Mouse (Mus musculus): Measurements from ENCODE around the gene Vamp3. TPM values are rescaled to one million over a fixed set of nuclear protein-coding genes. Genes with fewer than 3 reads are reported as not detected.

Vamp3 gene
- polyA plus RNA-seq, 1 experiment from 2014 or later, result 122 TPM

DNA sequence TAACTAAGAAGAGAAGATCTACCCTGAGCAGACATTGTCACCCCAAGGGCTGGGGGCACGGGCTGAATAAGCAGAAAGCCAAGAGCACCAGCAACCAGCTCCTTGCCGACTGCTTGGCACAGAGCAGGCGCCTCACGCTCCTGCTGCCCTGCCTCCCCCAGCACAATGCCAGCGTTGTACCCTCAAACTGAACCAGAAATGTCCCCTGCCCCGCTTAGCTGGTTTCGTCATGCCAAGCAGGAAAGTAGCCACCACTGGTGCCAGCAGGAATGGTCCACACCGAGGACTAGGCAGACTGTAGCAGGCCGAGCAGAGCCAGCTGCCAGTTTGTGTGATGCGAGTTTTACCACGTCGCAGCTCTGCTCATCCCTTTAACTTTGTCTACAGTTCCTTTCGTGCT is 24.2 kb upstream of the Vamp3 start:
- no peak for DNase-seq (ENCODE audit: low spot score)
- H3K4me3 ChIP-seq (ENCODE audit: low read depth, low read length), result no peak overlapping the region
- no peaks in the 10 kb centered on the region for H3K4me1 ChIP-seq (ENCODE audit: insufficient read depth, low read depth, low read length)
- no peaks in the 10 kb centered on the region for H3K9me3 ChIP-seq (ENCODE audit: low read length)
- H3K27me3 ChIP-seq (replicated peaks; ENCODE audit: insufficient read depth, low read length), result no peaks in the 10 kb centered on the region
- 87% methylated on average over 13 of the region's 13 CpGs for WGBS
- no peak overlapping the region for H3K27ac ChIP-seq (ENCODE audit: low read length)
- H3K9ac ChIP-seq (replicated peaks; ENCODE audit: low read depth), result no peak overlapping the region
- no peak for ATAC-seq
- TF ChIP-seq EP300 (IDR thresholded peaks at IDR 0.05) (no peak), CTCF (IDR thresholded peaks at IDR 0.05) (no peak)
- H3K36me3 ChIP-seq (ENCODE audit: insufficient read depth, low read length), result no peaks in the 10 kb centered on the region
- H3K4me2 ChIP-seq (replicated peaks; ENCODE audit: low read depth, low read length), result no peak overlapping the region

DNA sequence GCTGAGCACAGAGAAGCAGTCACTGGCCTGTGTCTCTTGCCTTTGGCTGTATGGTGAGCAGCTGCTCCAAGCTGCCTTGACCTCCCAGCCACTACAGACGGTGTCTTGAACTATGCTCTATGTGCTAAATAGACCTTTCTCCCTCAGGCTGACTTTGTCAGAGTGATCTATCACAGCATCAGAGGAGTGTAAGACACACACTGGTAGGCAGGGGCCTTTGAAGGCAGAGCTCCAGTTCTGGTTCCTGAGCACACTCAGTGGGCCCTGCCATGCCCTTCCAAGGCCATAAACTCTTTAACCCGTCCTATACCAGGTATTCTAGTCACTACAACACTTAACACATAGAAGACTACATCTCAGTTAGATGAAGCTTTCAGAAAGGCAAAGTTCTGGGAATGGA is 23.6 kb upstream of the Vamp3 start:
- WGBS, result 76% methylated on average over 2 of the region's 2 CpGs
- ATAC-seq (no peak), DNase-seq (ENCODE audit: low spot score) (no peak)
- no peak overlapping the region for H3K4me2 ChIP-seq (replicated peaks; ENCODE audit: low read depth, low read length)
- H3K9ac ChIP-seq (replicated peaks; ENCODE audit: low read depth), result no peak overlapping the region
- H3K9me3 ChIP-seq (ENCODE audit: low read length), result no peaks in the 10 kb centered on the region
- no peaks in the 10 kb centered on the region for H3K36me3 ChIP-seq (ENCODE audit: insufficient read depth, low read length)
- H3K4me1 ChIP-seq (ENCODE audit: insufficient read depth, low read depth, low read length), result no peaks in the 10 kb centered on the region
- H3K27ac ChIP-seq (ENCODE audit: low read length), result no peak overlapping the region
- no peaks in the 10 kb centered on the region for H3K27me3 ChIP-seq (replicated peaks; ENCODE audit: insufficient read depth, low read length)
- TF ChIP-seq EP300 (IDR thresholded peaks at IDR 0.05) (no peak), CTCF (IDR thresholded peaks at IDR 0.05) (no peak)
- no peak overlapping the region for H3K4me3 ChIP-seq (ENCODE audit: low read depth, low read length)

DNA sequence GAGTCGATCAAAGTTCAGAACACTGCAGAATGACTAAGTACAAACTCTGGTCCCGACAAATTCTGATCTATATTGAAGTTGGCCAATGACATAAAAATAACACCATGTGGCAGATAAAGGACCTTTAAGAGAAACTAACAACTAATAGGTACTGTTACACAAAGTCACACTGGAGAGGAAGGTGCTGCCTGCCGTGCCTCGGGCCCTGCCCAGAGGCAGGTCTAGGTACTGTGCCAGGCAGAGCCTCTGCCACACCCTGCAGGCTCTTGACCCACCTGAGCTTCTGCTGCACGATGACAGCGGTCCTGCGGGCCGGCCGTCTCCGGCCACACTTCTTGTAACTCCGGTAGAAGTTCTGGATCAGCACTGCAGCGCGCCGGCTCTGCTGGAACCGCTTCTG is 17.1 kb upstream of the Vamp3 start:
- no peak overlapping the region for H3K27ac ChIP-seq (ENCODE audit: low read length)
- H3K9me3 ChIP-seq (ENCODE audit: low read length), result no peaks in the 10 kb centered on the region
- WGBS, result 87% methylated on average over 15 of the region's 15 CpGs
- no peak for ATAC-seq
- no peak for TF ChIP-seq EP300 (IDR thresholded peaks at IDR 0.05)
- TF ChIP-seq CTCF (IDR thresholded peaks at IDR 0.05), result no peak
- no peaks in the 10 kb centered on the region for H3K36me3 ChIP-seq (ENCODE audit: insufficient read depth, low read length)
- DNase-seq (ENCODE audit: low spot score), result no peak
- no peaks in the 10 kb centered on the region for H3K4me1 ChIP-seq (ENCODE audit: insufficient read depth, low read depth, low read length)
- no peak overlapping the region for H3K9ac ChIP-seq (replicated peaks; ENCODE audit: low read depth)
- no peak overlapping the region for H3K4me3 ChIP-seq (ENCODE audit: low read depth, low read length)
- H3K27me3 ChIP-seq (replicated peaks; ENCODE audit: insufficient read depth, low read length), result no peaks in the 10 kb centered on the region
- H3K4me2 ChIP-seq (replicated peaks; ENCODE audit: low read depth, low read length), result no peak overlapping the region

DNA sequence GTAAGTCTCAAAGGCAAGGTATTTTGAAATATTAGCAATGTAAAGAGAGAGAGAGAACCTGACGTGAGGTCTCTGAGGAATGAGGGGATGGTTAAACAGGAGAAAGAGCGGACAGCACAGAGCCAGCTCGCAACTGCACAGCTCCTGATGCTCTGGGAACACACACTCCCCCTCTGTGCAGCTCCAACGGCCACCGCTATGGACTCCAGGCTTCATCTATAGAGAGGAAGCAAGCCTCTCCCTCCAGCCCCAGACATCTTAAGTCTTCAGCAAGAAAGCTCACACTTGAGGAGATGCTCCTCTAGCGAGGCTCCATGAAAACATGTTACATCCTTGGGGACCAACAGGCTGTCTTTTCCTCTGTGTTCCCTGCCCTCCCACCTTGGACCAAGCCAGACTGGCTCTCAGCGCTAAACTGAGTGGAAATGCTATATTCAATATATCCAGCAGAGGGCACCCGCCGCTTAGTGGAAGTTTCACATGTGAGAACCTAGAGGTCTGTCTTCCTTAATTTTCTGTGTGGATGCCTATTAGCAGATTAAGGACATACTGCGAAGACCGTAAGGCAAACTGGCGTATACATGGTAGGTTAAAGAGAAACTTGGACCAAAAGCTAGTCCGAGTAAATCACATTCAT is 15.5 kb upstream of the Vamp3 start:
- Histone ChIP-seq H3K27ac (ENCODE audit: low read length) (no peak overlapping the region), H3K4me1 (ENCODE audit: insufficient read depth, low read depth, low read length) (no peaks in the 10 kb centered on the region), H3K36me3 (ENCODE audit: insufficient read depth, low read length) (no peaks in the 10 kb centered on the region), H3K9ac (replicated peaks; ENCODE audit: low read depth) (no peak overlapping the region), H3K4me3 (ENCODE audit: low read depth, low read length) (no peak overlapping the region), H3K27me3 (replicated peaks; ENCODE audit: insufficient read depth, low read length) (no peaks in the 10 kb centered on the region), H3K4me2 (replicated peaks; ENCODE audit: low read depth, low read length) (no peak overlapping the region), H3K9me3 (ENCODE audit: low read length) (no peaks in the 10 kb centered on the region)
- ATAC-seq, result peak; percentile 44; the same call in 1 of the 2 replicates
- peak; percentile 91 for TF ChIP-seq CTCF (IDR thresholded peaks at IDR 0.05)
- TF ChIP-seq EP300 (IDR thresholded peaks at IDR 0.05), result no peak
- 47% methylated on average over 13 of the region's 13 CpGs for WGBS
- DNase-seq (ENCODE audit: low spot score), result peak; percentile 80

DNA sequence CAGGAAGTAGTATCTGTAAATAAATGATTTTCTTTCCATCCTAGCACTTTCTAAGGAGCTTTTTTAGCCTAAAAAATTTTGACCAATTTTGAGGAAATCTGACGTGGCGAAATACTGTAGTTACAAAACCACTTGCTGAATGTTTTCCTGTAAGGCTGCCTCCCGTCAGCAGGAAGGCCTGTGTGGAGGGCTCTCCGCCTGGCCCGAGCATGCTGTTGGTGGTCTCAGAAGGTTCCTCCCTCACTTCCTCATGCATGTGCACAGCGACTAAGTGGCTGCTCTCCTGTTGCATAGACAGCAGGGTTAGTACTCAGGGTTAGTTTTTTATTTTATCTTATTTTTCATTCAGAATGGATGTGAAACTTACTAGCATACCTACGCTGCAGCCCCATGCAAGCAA is 13.2 kb upstream of the Vamp3 start:
- WGBS, result 72% methylated on average over 7 of the region's 7 CpGs
- no peak overlapping the region for H3K4me2 ChIP-seq (replicated peaks; ENCODE audit: low read depth, low read length)

DNA sequence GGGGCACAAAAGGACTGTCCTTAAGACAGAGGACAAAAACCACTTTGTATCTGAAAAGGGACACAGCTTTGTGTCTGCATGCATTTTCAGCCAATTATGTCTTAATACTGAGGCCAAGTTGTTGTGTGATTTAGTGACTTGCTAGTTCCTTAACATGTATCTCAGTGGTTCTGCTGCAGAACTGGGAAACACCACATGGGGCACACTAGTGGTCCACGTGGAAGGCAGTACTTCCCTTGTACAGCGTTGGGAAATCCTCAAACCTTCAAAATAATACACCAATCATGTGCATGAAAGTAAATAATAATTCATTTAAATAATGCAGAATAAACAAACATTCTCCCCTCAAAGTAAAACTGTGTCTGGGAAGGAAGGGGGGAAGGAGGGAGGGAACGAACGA is 11.0 kb upstream of the Vamp3 start:
- TF ChIP-seq CTCF (IDR thresholded peaks at IDR 0.05) (peak; percentile 43), EP300 (IDR thresholded peaks at IDR 0.05) (no peak)
- DNase-seq (ENCODE audit: low spot score), result no peak
- WGBS, result 48% methylated on average over 4 of the region's 4 CpGs

More for the DNA sequence above, 13.2 kb upstream of the Vamp3 start:
- Histone ChIP-seq H3K4me3 (ENCODE audit: low read depth, low read length) (no peak overlapping the region), H3K4me1 (ENCODE audit: insufficient read depth, low read depth, low read length) (no peaks in the 10 kb centered on the region), H3K27ac (ENCODE audit: low read length) (no peak overlapping the region), H3K27me3 (replicated peaks; ENCODE audit: insufficient read depth, low read length) (no peaks in the 10 kb centered on the region), H3K36me3 (ENCODE audit: insufficient read depth, low read length) (no peaks in the 10 kb centered on the region), H3K9ac (replicated peaks; ENCODE audit: low read depth) (no peak overlapping the region), H3K9me3 (ENCODE audit: low read length) (no peaks in the 10 kb centered on the region)
- ATAC-seq (no peak), DNase-seq (ENCODE audit: low spot score) (no peak)
- no peak for TF ChIP-seq CTCF (IDR thresholded peaks at IDR 0.05)
- no peak for TF ChIP-seq EP300 (IDR thresholded peaks at IDR 0.05)

DNA sequence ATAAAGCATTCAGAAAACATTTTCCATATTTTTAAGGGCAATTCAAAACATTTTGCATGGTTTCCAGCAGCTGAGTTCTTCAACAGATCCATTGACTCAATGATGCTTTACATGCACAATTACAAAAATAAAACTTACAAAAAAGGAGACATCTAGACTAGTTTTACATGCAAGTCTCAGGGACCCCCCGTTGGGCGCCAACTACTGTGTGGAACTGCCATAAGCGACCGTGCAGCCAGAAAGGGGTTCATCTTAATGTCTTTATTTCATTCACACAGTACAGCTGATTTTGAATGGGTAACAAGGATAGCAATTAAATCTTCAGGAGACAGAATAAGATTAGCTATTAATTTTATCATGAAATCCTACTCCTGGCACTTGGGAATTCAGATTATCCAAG is 1.8 kb upstream of the Vamp3 start:
- no peaks in the 10 kb centered on the region for H3K27me3 ChIP-seq (replicated peaks; ENCODE audit: insufficient read depth, low read length)
- no peak for DNase-seq (ENCODE audit: low spot score)
- no peaks in the 10 kb centered on the region for H3K9me3 ChIP-seq (ENCODE audit: low read length)
- no peak for TF ChIP-seq EP300 (IDR thresholded peaks at IDR 0.05)
- TF ChIP-seq CTCF (IDR thresholded peaks at IDR 0.05), result no peak
- H3K4me2 ChIP-seq (replicated peaks; ENCODE audit: low read depth, low read length), result no peak overlapping the region
- no peak for ATAC-seq
- H3K36me3 ChIP-seq (ENCODE audit: insufficient read depth, low read length), result no peaks in the 10 kb centered on the region
- 99% methylated on average over 4 of the region's 4 CpGs for WGBS
- H3K4me1 ChIP-seq (ENCODE audit: insufficient read depth, low read depth, low read length), result peaks cover 8% of the 10 kb centered on the region; the same call in 1 of the 2 replicates
- no peak overlapping the region for H3K4me3 ChIP-seq (ENCODE audit: low read depth, low read length)
- H3K9ac ChIP-seq (replicated peaks; ENCODE audit: low read depth), result no peak overlapping the region
- H3K27ac ChIP-seq (ENCODE audit: low read length), result no peak overlapping the region

More for the DNA sequence above, 11.0 kb upstream of the Vamp3 start:
- ATAC-seq, result no peak
- Histone ChIP-seq H3K27me3 (replicated peaks; ENCODE audit: insufficient read depth, low read length) (no peaks in the 10 kb centered on the region), H3K27ac (ENCODE audit: low read length) (no peak overlapping the region), H3K4me3 (ENCODE audit: low read depth, low read length) (no peak overlapping the region), H3K9ac (replicated peaks; ENCODE audit: low read depth) (no peak overlapping the region), H3K36me3 (ENCODE audit: insufficient read depth, low read length) (no peaks in the 10 kb centered on the region), H3K4me1 (ENCODE audit: insufficient read depth, low read depth, low read length) (no peaks in the 10 kb centered on the region), H3K4me2 (replicated peaks; ENCODE audit: low read depth, low read length) (no peak overlapping the region), H3K9me3 (ENCODE audit: low read length) (no peaks in the 10 kb centered on the region)
